Mouse (Mus musculus): Measurements from ENCODE around the gene Rpusd1.

- TF ChIP-seq POLR2A (IDR thresholded peaks at IDR 0.05; ENCODE audit: insufficient read depth, low read length): no peak
- no peak for TF ChIP-seq CTCF (IDR thresholded peaks at IDR 0.05; ENCODE audit: low read depth, low read length)
- no peak for TF ChIP-seq EP300 (IDR thresholded peaks at IDR 0.05; ENCODE audit: insufficient read depth, low read depth, low read length)
Measured at GRCm38 (mm10) chr17:25738861-25739260, 11.4 kb downstream of the Rpusd1 start.
